Mouse (Mus musculus) gastrocnemius, adult 2 months (tissue): ENCODE measurements around the gene Hist2h2bb. TPM values are rescaled to one million over a fixed set of nuclear protein-coding genes. Genes with fewer than 3 reads are reported as not detected.
"Not testable (repeated sequence)": the region's sequence is repeated elsewhere in the genome, so short reads cannot be mapped to it uniquely, and the experiment has no call there.

Experiments used
- DNase-seq: peaks from one replicate; pipeline ENCODE4 v3.0.0; 2022
- H3K27ac ChIP-seq: fragments of 200-600 bp; 2 replicates; pipeline ENCODE4 v1.8.1; 2022; ENCODE audit warnings: mild to moderate bottlenecking
- H3K4me3 ChIP-seq: fragments of 200-600 bp; 2 replicates; pipeline ENCODE4 v1.8.1; 2022; ENCODE audit warnings: mild to moderate bottlenecking, moderate library complexity
- CTCF ChIP-seq: fragments of 200-600 bp; IDR thresholded peaks from 2 replicates; pipeline ENCODE4 v1.8.1; 2022; ENCODE audit warnings: antibody characterized with exemption, mild to moderate bottlenecking, moderate library complexity
- intact Hi-C: fragments of 180-260 bp; cut with DNase I; formaldehyde crosslinking; loops from one replicate; pipeline ENCODE4 v1.15.1; 2025
- total RNA-seq, 2 experiments: library from RNA; stranded (reverse); gene quantifications; 2 replicates each; pipeline ENCODE4 v1.2.3; 2021

Gene Hist2h2bb
- total RNA-seq, 2 experiments from 2014 or later: 18.6 to 24.8 TPM

DNA sequence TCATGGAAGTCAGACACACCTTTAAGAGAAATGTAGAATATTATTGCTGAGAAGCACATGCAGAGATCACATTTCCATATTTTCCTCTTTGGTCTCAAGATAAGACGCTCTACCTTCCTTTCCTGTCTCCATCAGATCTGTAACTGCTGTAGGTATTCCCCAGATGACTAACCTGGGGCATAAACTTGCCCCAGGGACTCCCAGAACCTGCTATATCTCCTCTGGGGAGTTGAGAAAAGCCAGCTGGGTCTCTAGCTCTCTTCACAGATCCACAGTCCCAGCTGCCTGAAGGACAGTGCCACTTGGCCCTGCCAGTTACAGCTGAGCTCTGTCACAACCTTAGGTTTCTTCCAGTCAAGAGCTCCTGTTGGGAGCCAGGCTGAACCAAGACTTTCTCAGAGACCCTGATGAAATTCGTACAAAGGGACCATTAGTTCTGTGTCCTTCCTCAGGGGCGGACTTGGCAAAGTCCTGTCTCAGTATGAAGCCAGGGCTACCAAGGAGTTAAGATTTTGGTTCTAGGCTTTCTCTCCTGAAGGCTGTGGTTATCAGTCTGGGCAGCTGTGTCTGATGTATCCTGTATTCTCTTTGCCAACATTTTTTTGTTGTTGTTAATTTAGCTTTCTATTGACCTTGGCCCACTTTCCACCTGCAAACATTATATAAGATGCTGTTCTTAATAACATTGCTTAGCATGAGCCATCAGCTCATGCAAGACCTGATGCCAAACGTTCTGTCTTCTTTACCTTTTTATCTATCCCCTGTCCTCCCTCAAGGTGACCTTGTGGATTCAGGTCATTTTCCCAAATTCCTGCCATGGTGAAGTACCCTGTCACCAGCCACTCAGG lies 38.4 kb upstream of the Hist2h2bb start:
- Histone ChIP-seq H3K27ac (0 out of 2 replicates have a peak overlapping the region, but pooled peaks have one; percentile 20), H3K4me3 (no peak overlapping the region)
- TF ChIP-seq CTCF: no peak
- no peak for DNase-seq
- intact Hi-C loops: no loop called here

DNA sequence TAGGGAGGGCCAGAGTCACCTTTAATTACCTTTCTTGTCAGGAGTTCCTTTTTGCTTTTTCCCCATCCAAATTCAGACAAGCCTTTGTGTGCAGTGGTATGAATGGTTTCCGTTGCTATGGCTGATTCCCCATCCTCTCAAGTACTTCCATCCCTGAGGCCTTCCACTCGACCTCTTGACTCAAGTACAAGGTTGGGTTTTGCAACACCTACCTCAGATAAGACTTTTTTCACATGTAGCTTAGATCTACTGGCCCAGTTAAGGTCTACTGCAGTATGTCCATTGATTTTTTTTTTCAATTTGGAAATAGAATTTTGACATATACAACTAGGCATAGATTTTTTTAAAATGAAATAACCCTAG lies 37.8 kb upstream of the Hist2h2bb start:
- intact Hi-C loops: no loop called here
- no peak for DNase-seq
- H3K4me3 ChIP-seq: no peak overlapping the region
- TF ChIP-seq CTCF: no peak
- no peak overlapping the region for H3K27ac ChIP-seq

DNA sequence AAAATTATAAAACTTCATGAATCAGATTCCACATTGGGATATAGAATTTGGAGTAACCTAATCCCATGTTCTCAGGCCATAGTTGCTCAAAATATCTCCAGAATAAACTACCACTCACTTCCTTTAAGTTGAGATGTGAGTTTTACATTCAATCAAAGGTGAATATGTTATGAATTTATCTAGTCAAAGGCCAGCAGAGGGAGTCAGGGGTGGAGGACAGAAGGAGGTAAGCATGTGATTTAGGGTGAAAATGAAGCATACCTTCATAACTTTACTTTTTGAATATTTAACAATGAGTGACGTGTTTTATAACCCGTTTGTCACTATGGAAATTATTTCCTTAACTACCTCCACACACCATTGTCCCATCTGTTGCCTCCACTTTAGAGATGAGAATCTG lies 34.6 kb upstream of the Hist2h2bb start:
- intact Hi-C loops: no loop called here
- no peak for DNase-seq
- Histone ChIP-seq H3K4me3 (no peak overlapping the region), H3K27ac (no peak overlapping the region)
- TF ChIP-seq CTCF: no peak

DNA sequence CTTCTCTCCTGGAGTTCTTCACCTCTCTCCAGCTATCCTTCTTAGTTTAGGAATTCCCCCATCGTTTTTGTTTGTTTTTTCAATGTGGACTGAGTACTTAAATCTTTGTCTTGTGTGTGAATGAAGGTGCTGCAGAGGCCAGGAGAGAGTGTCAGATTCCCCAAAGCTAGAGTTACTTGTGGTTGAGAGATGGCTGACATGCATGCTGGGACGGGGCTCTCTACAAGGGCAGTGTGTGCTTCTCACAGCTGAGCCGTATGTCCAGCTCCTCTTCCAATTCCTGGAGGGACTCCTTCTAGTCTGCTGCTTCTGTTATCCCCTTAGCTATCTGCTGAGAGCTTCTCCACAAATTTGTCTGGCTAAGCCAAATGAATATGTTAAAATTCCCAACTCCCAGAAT lies 33.7 kb upstream of the Hist2h2bb start:
- no peak overlapping the region for H3K4me3 ChIP-seq
- DNase-seq: no peak
- H3K27ac ChIP-seq: no peak overlapping the region
- no peak for TF ChIP-seq CTCF
- intact Hi-C loops: loop anchor here (2.0 kb wide), 1 partner anchor 13 kb away; no protein-coding TSS in a partner anchor

DNA sequence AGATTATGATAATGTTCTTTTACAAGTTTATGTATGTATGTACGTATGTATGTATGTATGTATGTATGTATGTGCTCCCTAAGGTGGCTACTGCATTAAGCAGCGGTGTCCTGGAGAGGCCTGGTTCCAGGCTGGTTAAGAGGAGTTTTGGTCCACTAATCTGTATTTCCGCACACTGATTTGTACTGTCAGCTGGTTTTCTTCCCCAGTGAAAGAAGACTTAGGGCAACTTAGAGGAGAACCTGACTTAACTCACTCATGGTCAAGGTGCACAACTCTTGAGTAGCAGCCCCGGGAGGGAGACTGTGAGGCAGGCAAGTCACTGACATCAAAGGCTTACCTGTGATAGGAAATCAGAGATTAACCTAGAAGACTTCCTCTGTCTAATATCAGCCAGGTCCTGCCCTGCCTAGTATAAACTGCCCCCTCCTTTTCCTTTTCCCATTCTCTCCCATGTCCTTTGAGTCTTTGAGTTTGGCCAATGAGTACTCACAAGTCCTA lies 32.7 kb upstream of the Hist2h2bb start:
- TF ChIP-seq CTCF: no peak
- DNase-seq: no peak
- intact Hi-C loops: loop anchor here (2.0 kb wide), 1 partner anchor 14 kb away; no protein-coding TSS in a partner anchor
- Histone ChIP-seq H3K27ac (no peak overlapping the region), H3K4me3 (no peak overlapping the region)

- TF ChIP-seq CTCF: no peak
- H3K27ac ChIP-seq: no peak overlapping the region
- intact Hi-C loops: loop anchor here (2.0 kb wide), 1 partner anchor 15 kb away; no protein-coding TSS in a partner anchor
- no peak for DNase-seq
- no peak overlapping the region for H3K4me3 ChIP-seq
Observed at GRCm38 (mm10) chr3:96237335-96237903, 32.1 kb upstream of the Hist2h2bb start.

GRCm38 (mm10) chr3:96237904-96238511 lies 31.5 kb upstream of the Hist2h2bb start:
- no peak for TF ChIP-seq CTCF
- H3K4me3 ChIP-seq: peak overlapping the region; percentile 19; the same call in 1 of the 2 replicates
- intact Hi-C loops: loop anchor here (2.0 kb wide), 1 partner anchor 15 kb away; no protein-coding TSS in a partner anchor
- DNase-seq: no peak
- no peak overlapping the region for H3K27ac ChIP-seq

GRCm38 (mm10) chr3:96238954-96239793 lies 30.4 kb upstream of the Hist2h2bb start, which contains the start of gene Hist2h3c2:
Gene Hist2h3c2, minus strand, starts transcription at chr3:96239127.
- intact Hi-C loops: not testable (repeated sequence)
- H3K4me3 ChIP-seq: peak within 1 kb of the TSS; percentile 71
- H3K27ac ChIP-seq: peak within 1 kb of the TSS; percentile 92
- DNase-seq: peak; percentile 64

DNA sequence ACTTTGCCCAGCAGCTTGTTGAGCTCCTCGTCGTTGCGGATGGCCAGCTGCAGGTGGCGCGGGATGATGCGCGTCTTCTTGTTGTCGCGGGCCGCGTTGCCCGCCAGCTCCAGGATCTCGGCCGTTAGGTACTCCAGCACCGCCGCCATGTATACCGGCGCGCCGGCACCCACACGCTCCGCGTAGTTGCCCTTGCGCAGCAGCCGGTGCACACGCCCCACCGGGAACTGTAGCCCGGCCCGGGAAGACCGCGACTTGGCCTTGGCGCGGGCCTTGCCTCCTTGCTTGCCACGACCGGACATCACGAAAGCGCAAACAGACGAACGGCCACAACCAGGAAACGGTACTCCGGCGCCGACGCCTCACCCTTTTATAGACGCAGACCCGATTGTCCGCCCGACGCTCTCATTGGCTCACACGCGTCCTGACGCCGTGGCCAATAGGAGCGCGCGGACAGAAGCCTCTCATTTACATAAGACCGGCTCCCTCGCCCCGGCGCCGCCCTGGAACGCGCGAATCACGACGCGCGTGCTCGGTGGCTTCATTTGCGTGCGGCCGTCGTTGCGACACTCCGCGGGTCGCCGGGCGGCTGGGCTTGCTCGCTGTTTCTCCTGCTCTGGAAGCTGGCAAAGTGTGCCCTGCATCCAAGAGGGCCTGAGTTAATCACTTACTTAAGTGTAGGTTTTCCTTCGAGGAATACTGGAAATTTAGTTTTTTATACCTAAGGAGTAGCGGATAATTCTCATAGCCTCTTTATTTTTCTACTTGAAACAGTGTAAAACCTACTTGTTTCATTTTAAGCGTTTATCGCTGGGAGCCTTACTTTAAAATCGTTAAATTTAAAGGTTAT lies 29.4 kb upstream of the Hist2h2bb start, which contains the start of gene Hist2h2aa2:
Gene Hist2h2aa2, minus strand, starts transcription at position 328 of the 850 bp plus-strand sequence.
- Histone ChIP-seq H3K27ac (peak within 1 kb of the TSS; percentile 92), H3K4me3 (peak within 1 kb of the TSS; percentile 71)
- DNase-seq: peak; percentile 95
- intact Hi-C loops: not testable (repeated sequence)

DNA sequence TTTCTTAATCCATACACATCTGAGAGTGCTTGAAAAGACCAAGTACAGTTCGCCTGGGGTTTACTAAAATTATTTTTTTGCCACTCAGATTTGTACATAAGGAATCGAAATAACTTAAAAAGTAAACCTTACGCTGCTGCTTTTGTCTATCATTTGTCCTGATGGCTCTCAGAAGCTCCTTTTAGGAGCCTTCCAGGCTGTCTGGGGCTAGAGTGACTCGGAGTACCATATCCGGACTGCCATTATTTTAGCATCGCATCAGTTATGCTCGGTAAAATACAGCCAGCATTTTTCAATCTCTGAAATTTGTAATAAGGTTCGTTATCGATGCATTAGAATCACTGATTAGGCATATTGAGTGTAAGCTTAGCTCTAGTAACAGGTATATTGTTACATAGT lies 28.8 kb upstream of the Hist2h2bb start:
- Histone ChIP-seq H3K4me3 (peak overlapping the region; percentile 64), H3K27ac (peak overlapping the region; percentile 89)
- no peak for DNase-seq
- intact Hi-C loops: no loop called here
- TF ChIP-seq CTCF: no peak

GRCm38 (mm10) chr3:96243921-96244572 lies 25.5 kb upstream of the Hist2h2bb start:
- peak; percentile 28 for DNase-seq
- intact Hi-C loops: no loop called here
- no peak for TF ChIP-seq CTCF
- H3K27ac ChIP-seq: peak overlapping the region; percentile 99
- H3K4me3 ChIP-seq: peak overlapping the region; percentile 78

DNA sequence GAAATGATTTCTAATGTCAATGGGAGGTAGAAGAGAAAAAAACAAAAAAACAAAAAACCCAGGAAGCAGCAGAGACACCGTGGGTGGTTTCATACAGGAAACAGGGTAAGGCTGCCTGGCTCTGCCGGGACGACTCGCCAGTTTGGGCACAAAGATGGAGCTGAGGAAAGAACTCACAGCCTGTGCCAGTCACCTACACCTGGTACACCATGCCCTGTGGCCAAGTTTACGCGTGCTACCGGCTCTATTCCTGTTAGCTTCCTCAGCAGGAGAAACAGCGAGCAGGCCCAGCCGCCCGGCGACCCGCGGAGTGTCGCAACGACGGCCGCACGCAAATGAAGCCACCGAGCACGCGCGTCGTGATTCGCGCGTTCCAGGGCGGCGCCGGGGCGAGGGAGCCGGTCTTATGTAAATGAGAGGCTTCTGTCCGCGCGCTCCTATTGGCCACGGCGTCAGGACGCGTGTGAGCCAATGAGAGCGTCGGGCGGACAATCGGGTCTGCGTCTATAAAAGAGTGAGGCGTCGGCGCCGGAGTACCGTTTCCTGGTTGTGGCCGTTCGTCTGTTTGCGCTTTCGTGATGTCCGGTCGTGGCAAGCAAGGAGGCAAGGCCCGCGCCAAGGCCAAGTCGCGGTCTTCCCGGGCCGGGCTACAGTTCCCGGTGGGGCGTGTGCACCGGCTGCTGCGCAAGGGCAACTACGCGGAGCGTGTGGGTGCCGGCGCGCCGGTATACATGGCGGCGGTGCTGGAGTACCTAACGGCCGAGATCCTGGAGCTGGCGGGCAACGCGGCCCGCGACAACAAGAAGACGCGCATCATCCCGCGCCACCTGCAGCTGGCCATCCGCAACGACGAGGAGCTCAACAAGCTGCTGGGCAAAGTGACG lies 24.3 kb upstream of the Hist2h2bb start, which contains the start of gene Hist2h2aa1:
Gene Hist2h2aa1, plus strand, starts transcription at position 495 of the 884 bp plus-strand sequence.
- H3K4me3 ChIP-seq: peak within 1 kb of the TSS; percentile 78
- intact Hi-C loops: not testable (repeated sequence)
- H3K27ac ChIP-seq: peak within 1 kb of the TSS; percentile 99
- peak; percentile 93 for DNase-seq

DNA sequence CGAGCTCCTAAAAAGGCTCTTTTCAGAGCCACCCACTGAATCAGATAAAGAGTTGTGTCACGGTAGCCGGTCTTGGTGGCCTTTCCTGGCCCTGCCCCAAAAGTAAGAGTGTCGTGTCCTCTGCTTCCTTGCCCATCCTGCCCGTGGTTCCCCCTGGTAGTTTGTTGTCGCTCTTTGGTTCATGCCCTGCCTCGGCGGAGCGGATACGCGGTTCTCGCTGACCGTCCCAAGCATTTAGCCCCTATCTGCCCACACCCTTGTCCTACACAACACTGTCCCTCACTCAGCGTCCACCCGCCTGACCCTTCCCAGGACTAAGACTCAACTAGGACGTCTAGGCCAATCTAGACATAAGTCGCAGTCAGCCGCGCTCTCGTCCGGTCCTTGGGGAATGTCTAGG lies 23.5 kb upstream of the Hist2h2bb start:
- peak overlapping the region; percentile 81 for H3K27ac ChIP-seq
- DNase-seq, intact Hi-C loops: not testable (repeated sequence)
- H3K4me3 ChIP-seq: peak overlapping the region; percentile 68

DNA sequence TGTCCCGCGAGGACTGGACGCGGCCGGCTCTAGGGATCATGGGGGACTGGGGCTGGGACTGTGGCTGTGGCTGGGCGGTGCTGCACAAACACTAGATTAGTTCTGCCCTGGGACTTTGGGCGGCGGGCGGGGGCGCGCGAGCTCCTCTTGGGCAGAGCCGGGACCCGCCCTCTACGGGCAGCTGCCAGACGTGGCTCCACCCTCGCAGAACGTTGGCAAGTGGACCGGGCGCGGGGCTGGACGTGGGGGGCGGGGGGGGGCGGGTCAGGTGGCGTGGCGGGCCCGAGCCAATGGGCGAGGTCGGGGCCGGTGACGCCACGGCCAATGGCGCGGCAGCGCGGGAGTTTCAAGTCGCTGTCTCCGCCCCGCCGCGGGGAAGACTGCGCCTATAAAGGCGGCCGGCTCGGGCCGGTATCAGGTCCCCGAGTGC lies 23.1 kb upstream of the Hist2h2bb start, which contains the start of gene Hist2h3c1:
Gene Hist2h3c1, plus strand, starts transcription at position 259 of the 430 bp plus-strand sequence.
- peak within 1 kb of the TSS; percentile 68 for H3K4me3 ChIP-seq
- DNase-seq, intact Hi-C loops: not testable (repeated sequence)
- H3K27ac ChIP-seq: peak within 1 kb of the TSS; percentile 81
